Mouse (Mus musculus) mature B cell (primary cell): ENCODE results near the gene Fgr.

Experiments
- in situ Hi-C: fragments of 300-500 bp; cut with MboI; formaldehyde crosslinking; loops from 2 replicates; pipeline ENCODE4 v1.14.3; 2019

Gene Fgr

GRCm38 (mm10) chr4:133014896-133015709 is 41.2 kb downstream of the Fgr start:
- in situ Hi-C loops, result no loop called here

- in situ Hi-C loops, result no loop called here
Observed at GRCm38 (mm10) chr4:133015710-133016651, 42.1 kb downstream of the Fgr start.

DNA sequence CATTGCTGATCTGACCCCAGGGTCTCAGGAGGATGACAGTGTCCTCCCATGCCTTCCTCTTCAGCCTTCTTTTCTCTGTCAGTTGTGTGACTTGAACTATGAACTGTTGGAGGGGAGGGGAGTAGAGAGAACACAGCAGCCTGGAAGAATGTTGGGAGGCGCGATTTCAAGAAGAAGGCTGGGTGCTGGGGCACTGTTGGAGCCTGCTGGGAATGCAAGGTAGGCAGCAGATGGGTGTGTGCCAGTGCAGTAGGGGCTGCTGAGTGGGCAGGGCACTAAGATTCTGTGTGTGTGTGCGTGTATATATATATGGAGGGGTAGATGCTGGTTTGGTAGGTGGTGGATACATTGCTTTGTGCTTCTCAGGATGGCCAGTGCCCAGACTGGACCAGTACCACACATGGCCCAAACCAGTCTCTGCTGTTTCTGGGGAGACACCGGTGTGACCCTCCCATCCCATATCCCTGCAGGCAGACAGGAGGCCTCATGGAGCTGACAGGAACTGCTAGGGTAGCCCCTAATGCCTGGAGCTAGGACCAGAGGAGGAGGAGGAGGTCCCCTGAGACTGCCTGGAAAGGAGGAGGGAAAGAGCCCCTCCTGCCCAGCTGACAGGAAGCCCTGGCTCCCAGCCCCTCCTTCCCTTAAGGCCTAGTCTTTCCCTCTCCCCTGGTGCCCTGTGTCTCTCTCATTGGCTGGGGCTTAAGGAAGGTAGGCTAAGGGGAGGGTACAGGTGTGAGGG is 43.0 kb downstream of the Fgr start:
- in situ Hi-C loops, result no loop called here

DNA sequence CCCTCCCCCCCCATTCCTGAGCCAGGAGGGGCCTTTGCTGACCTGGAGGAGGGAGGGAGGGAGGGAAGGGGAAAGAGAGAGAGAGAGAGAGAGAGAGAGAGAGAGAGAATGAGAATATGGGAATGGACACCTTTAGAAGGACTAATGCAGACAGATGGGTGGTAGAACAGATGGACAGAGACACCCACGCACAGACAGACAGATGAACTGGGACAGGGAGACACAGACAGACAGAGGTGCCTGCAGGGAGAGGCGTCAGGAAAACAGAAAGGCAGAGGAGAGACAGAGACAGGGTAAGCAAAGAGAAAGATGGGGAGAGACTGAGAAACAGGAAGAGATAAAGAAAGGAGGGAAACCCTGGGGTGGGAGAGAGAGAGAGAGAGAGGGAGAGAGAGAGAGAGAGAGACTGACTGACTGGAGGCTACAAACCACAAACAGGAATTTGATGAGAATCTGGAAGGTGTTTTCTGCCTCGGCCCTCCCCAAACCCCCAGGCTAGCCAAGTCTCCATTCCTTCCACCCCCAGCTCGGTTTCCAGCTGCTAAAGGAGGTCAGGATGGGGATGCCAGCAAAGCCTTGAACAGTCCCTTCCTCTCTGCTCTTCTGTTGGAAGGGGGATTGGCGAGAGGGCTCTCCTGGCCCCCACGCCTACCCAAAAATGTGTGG is 43.8 kb downstream of the Fgr start:
- in situ Hi-C loops, result no loop called here

- in situ Hi-C loops, result no loop called here
Observed at GRCm38 (mm10) chr4:133018263-133018798, 44.4 kb downstream of the Fgr start.

DNA sequence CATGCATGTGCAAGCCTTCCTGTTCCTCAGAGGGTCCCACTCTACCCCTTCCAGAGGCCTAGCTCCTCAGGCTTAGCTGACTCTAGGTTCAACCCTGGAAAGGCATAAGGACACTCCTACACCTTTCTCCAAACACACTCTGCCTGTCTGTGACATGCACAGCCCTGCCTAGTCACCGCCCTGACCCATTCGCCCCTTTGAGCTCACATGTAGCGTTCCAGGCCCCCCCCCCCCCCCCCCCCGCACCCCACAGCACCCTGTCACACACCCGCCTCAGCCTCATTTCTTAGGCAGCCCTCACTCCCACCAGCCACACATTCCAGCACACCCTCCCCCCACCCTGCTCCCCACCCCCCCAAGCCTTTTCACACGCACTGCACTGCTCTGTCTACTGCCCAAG is 46.8 kb downstream of the Fgr start:
- in situ Hi-C loops, result no loop called here

DNA sequence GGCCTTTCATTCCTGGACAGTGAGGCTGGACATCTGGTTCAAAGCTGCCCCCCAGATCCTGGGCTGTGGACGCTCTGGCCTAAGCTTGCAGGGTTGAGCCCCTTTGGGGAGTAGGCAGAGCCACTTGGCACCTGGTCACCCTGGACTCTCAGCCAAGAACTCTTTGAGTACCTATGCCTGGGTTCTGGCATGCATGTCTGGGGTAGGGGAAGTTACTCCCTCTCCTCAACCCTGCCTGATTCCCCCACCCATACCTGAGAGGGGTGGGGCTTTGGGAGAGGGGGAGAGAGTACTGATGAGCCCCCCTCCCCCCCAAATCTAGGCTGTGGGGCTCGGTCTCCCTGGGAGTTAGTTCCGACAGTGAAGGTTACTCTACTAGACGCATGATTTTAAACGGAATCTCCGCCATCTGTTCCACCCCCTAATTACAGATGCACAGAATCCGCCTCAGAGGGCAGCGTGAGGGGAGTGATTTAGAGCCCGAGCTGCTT is 47.3 kb downstream of the Fgr start:
- in situ Hi-C loops, result no loop called here

DNA sequence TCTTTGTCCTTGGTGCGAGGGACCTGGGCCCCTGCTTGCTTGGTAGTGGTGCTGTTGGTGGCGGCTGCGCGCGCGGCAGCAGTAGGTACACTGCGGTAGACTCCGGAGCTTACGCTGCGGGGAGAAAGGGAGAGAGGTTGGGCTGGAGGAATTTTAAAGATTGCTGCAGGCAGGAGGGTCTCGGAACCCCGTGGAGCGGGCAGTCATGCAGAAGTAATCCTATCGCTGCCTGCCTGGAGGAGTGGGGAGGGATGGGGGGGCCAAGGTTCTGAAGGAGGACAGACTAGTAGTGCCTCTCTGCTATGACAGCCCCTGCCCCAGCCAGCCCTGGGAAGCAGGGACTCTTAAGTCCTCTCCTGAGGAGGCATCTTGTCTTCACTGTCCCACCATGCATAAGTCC is 48.3 kb downstream of the Fgr start:
- in situ Hi-C loops, result no loop called here

DNA sequence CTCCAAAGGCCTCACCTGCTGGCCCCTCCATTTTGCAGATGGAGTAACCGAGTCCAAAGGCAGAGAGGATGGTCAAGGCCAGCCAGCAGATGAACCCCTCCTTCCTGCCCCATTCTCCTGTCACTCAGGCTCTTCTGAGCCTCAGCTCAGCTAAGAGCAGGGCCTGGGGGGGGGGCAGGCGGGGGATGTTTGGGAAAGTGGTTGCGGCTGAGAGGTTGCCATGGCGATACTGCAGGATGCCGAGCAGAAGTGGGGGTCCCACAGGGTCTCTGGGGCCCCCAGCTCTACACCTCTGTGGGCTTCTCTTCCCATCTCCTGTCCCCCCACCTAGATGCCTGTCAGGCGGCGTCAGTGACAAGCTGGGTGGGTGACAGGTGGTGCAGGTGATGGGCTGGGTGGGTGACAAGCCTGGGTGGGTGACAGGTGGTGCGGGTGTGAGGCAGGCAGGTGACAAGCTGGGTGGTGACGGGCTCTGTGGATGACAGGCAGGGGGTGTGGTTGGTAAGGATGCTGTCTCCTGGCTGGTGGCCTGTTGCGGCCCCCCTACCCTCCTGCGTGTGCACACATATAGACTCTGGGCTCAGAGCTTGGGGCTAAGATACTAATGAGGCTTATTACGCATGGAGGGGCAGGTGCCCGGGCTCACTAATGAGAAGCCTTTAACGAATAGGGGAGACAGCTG is 49.2 kb downstream of the Fgr start:
- in situ Hi-C loops, result no loop called here

- in situ Hi-C loops, result no loop called here
Observed at GRCm38 (mm10) chr4:133023636-133024035, 49.7 kb downstream of the Fgr start.

GRCm38 (mm10) chr4:133024404-133024803 is 50.5 kb downstream of the Fgr start:
- in situ Hi-C loops, result no loop called here

DNA sequence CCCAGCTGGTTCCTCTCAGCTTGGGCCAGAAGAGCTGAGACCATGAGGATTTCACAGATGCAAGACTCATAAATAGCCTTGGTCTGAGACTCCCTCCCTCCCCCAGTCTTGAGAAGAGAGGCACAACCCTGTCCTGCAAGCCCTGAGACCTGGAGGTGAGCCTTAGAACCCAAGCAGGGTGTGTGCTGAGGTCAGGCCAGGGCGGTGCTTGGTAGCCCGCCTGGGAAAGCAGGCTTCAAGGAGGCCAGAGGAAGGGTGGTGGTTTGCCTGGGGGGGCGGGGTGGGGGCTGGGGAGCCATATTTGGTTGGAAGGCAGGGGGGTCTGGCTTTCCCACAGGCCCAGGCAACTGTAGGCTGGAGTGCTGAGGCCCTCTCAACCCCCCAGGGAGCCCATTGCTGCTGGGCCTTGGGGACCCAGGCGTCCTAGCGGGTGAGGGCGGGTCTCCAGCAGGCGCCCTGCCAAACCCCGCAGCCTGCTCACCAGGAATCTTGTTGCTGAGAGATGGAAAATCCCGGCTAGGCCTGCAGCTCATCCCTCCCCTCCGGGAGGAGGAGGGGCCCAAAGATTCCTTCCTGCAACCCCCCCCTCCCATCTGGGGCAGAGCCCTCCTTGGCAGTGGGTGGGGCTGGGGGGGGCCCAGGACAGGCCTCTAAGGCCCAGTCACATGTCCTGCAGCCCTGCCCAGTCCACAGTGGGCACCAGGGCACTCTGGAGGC is 51.2 kb downstream of the Fgr start:
- in situ Hi-C loops, result no loop called here

- in situ Hi-C loops, result no loop called here
Observed at GRCm38 (mm10) chr4:133026272-133026671, 52.4 kb downstream of the Fgr start.

DNA sequence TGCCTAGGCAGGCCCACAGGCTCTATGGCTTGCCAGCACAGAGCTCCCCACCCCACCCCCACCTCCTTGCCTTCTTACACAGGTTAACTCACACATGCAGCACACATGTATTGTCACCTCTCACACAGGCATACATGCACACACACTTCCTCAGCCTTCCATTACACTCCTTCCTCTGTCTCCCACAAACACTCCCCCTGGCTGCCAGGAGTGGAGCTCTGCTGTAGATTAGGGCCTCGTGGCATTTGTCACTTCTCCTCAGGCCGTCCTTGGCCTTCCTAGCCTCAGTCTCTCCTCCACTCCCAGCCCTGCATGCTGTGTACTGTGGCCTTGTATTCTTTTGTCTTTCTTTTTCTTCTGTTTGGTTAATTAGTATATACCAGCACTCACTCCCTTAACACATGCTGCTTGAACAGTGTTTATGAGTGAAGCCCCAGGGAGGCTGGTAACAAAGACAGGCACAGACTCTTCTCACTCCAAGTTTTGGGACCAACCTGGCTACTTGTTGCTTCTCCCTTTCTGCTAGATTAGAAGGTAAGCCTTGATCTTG is 53.0 kb downstream of the Fgr start:
- in situ Hi-C loops, result no loop called here

DNA sequence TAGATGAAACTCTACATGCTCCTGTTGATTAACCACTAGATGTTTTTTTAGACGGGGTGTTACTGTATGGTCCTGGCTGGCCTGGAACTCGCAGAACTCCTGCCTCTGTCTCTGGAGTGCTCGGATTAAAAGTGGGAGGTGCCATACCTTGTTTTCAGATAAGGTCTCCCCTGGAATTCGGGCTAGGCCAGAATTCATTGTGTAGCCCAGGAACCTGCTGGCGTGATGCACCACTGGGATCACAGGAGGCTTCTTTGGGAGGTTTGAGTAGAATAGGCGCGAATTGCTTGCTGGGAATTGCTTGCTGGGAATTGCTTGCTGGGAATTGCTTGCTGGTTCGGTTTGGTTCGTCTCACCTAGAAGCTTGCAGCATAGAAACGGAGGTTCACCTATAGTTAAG is 53.8 kb downstream of the Fgr start:
- in situ Hi-C loops, result no loop called here

DNA sequence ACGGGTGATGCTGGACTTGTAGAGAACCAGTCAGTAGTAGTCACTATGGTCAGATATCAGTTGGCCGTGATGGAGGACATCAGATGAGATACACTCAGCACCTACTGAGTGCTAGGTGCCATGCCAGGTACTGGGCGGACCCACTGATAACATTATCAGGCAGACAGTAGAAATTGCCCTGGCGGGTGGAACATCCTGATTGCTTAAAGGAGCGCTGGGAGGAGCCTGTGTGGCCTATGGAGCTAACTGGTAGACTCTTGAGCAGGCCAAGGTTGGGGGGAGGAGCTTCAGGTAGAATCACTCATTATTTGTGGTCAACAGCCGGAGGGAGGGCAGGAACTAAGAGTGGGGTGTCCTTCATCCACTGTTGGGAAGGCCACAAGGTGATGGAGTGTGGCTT is 54.3 kb downstream of the Fgr start:
- in situ Hi-C loops, result no loop called here

GRCm38 (mm10) chr4:133028875-133029274 is 55.0 kb downstream of the Fgr start:
- in situ Hi-C loops, result no loop called here

DNA sequence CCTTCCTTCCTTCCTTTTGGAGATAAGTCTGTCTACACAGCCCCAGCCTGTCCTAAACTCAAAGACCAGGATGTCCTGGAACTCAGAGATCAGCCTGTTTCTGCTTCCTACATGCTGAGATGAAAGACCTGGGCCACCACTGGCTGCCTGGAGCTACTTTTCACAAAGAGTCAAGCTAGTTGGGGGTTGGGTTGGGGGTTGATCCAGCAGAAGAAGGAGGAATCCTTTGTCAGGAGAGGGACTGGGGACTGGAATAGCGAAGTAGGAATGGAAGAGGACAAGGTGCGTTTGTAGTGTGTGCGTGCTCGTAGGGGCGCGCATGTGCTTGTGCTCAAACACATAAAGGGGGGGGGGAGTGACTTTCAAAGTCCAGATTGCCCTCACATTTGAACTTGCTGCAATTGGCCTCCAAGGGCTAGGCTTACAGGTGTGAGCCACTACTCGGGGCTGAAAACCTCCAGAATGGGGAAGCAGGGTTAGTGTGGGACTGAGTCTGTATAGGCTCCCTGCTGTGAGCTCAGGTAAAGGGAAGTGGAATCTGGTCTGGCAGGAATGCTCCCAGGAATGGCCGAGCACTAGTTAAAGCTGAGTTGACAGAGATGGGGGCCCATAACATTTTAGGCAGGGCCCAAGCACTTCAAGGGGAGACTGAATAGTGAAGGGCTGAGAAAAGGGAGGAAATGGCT is 58.7 kb downstream of the Fgr start:
- in situ Hi-C loops, result no loop called here

DNA sequence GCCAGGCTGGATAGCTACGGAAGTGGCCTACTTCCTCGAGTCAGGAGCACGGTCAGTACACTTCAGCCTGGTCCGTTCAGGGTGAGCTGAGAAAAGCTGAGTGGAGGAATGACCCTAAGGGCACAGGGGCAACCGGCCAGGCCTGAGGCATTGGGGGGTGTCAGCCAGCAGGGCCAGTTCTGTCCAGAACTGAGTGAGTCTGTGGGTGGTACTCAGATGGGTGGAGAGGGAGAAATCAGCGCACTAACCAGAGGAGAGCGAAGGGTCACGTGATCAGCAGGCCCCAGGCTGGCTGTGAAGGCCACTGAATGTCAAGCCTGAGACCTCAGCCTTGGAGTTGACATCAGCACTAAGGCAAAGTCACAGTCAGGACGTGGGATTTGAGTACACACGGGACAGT is 60.6 kb downstream of the Fgr start:
- in situ Hi-C loops, result no loop called here
